Mouse (Mus musculus): ENCODE measurements around the gene Arrdc3.

The Arrdc3 gene

GRCm38 (mm10) chr13:80921593-80922327 lies 38.6 kb downstream of the Arrdc3 start:
- 74% methylated on average over 7 of the region's 7 CpGs for WGBS

GRCm38 (mm10) chr13:80928187-80928586 lies 45.0 kb downstream of the Arrdc3 start:
- 84% methylated on average over 7 of the region's 7 CpGs for WGBS

- 89% methylated on average over 4 of the region's 4 CpGs for WGBS
Measured at GRCm38 (mm10) chr13:80930030-80930429, 46.8 kb downstream of the Arrdc3 start.

- WGBS, result 77% methylated on average over 5 of the region's 5 CpGs
Measured at GRCm38 (mm10) chr13:80932816-80933402, 49.7 kb downstream of the Arrdc3 start.

- 91% methylated on average over 2 of the region's 2 CpGs for WGBS
Measured at GRCm38 (mm10) chr13:80936426-80936825, 53.2 kb downstream of the Arrdc3 start.

GRCm38 (mm10) chr13:80939228-80939627 lies 56.0 kb downstream of the Arrdc3 start:
- 77% methylated on average over 4 of the region's 4 CpGs for WGBS

GRCm38 (mm10) chr13:80939866-80940265 lies 56.7 kb downstream of the Arrdc3 start:
- WGBS, result 60% methylated on average over 1 of the region's 1 CpGs

- 60% methylated on average over 5 of the region's 5 CpGs for WGBS
Measured at GRCm38 (mm10) chr13:80940421-80940820, 57.2 kb downstream of the Arrdc3 start.

- WGBS, result 60% methylated on average over 10 of the region's 10 CpGs
Measured at GRCm38 (mm10) chr13:80940860-80941630, 57.9 kb downstream of the Arrdc3 start.

Data from cerebral cortex, adult 2 months (tissue).